Mouse (Mus musculus) frontal cortex, postnatal 14 days (tissue): ENCODE measurements at regions not wholly inside any gene's neighbourhood (a gene's known extent, or its start where the extent isn't known, plus 50 kb on each side); places are given as distances from the start of the nearest gene placed in this dataset.

Source experiments
- DNase-seq, 2 experiments: peaks; one replicate each; pipeline ENCODE4 v3.0.0; 2022; ENCODE audit warnings: low spot score in 2 of 2

GRCm38 (mm10) chr7:130036845-130037572 is 445.3 kb downstream of the Wdr11 start:
- DNase-seq = no peak

DNA sequence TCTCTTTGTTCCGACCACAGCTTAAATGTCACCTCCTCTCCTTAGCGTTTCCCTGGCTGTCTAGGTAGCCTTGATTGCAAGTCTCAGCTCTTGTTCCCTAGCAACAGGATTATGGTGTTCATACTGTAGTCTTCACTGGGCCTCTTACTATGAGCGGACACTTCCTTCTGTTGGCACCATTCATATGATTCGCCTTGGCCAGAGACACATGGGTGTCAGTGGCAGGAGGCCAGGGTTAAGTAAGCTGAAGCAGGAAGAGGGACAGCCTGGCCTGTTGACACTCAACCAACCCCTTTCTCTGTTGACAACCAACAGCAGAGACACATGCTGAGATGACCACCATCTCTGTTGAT is 445.9 kb downstream of the Wdr11 start:
- DNase-seq = no peak

GRCm38 (mm10) chr7:130040596-130040995 is 448.9 kb downstream of the Wdr11 start:
- DNase-seq = no peak

DNA sequence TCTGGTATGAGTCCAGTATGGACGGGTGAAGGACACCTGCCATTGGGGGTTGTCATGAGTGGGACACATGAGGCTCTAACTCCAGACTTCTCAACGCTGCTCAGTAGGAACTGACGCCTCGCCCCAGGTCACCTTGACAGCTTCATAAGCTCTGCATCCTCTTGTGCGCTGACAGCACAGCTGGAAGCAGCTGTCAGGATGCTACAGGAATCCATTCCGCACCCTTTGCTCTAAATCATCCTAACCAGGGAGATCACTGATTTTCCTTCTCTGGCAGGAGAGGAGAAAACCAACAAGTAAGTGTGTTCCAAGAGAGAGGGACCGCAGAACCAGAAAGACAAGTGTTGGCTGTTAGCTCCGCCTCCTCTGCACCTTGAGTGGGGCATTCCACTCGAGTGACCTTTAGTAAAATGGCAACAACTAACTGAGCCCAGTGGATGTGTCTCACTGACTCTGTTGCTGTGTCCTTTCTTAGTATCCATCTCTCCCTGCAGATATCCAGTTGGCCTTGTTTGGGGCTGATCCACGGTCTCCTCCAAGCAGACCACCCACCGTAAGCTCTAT is 449.8 kb downstream of the Wdr11 start:
- DNase-seq = no peak

DNA sequence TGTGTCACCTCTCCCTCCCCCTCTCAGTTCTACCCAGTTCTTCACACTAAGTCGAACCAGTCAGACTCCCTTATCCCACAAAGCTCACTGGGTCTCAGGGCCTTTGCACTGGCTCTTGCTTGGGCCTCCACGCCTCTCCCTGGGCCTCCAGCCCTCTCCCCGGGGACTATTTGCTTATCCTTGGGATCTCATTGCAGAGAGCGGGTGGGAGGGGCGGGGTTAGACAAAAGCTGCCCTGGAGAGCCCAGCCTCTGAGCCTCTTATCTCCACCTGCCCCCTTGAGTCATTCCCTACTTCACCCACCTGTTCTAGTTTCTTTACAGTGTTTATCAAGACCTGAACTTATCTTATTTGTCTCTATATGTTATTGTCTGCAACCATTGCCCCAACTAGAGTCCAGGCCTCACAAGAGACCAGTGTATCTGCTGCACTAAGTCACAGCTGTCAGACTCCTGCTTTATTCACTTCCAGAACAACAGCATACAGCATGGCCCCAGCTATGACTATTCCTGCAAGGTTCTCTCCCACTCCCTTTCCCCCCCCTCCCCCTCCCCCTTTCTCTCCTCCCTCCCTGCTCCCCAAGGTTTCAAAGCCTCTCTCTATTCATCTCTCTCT is 450.7 kb downstream of the Wdr11 start:
- DNase-seq = no peak

GRCm38 (mm10) chr7:130043397-130044234 is 452.0 kb downstream of the Wdr11 start:
- no peak for DNase-seq

- DNase-seq = no peak
Measured at GRCm38 (mm10) chr7:130044235-130044553, 452.5 kb downstream of the Wdr11 start.

DNA sequence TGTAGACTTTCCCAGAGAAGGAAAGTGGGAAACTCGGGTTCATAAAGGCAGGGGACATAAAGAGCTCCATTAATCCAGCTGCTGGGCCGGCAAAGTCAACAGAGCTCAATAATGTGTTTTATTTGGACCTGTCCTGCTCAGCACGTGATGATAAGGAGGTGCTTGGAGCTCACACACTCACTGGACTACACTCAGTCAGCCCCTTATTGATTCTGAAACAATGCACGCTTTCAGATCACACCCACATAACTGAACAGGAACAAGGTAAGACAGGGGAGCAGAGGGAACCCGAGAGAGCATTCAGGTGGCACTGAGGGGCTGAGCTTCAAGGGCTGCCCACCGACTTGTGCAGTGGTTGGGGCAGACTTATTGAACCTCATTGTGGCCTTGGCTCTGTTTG is 452.9 kb downstream of the Wdr11 start:
- DNase-seq = no peak

GRCm38 (mm10) chr7:130046086-130046485 is 454.4 kb downstream of the Wdr11 start:
- DNase-seq = no peak

DNA sequence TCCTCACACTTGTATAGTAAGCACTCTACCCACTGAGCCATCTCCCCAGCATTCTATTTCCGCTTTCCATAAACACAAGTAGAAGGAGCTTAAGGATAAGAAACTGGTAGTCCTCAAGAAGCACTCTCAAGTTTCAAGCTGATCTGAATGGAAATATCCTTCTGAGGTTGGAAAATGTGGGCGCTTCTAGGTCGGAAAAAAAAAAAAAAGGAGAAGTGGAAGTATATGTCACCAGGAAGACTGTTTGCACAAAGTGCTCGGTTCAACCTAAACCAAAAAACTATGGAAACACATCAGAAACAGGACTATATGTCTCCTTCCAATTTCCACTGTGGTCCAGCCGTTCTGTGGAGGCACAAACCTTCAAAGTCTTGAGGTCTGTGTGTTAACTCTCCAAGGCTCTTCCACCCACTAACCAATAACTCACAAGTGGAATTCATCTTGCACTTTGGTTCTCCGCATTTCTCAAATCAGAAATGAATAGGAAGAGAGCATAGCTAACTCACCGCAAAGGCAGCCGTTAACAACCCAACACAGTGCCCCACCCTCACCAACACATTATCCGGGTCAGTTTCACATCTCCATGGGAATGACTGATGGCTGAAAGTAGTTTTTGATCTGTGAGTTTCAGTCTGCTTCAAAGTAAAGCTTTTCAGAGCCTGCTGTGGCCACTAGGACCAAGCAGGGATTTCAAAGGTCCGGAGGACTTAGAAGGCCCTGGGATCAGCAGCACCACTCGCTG is 455.8 kb downstream of the Wdr11 start:
- DNase-seq = no peak

GRCm38 (mm10) chr7:130048106-130048772 is 456.6 kb downstream of the Wdr11 start:
- no peak for DNase-seq

DNA sequence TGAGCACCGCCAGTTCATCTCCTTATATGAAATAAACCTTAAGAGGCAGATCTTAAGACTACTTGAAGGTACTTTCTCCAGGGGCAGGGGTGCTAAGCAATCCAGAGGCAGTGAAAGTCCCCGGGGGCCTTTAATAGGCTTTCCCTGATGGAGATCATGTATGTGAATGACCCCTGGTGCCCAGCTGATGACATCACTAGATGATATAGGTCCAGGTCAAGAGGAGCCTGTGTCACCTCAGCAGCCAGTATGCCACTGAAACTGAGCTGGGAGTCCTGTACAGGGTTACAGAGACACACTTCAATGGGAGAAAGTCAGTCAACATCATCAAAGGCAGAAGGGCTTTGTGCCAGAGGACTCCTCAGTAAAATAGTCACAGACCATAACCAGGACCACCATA is 457.8 kb downstream of the Wdr11 start:
- DNase-seq = no peak

DNA sequence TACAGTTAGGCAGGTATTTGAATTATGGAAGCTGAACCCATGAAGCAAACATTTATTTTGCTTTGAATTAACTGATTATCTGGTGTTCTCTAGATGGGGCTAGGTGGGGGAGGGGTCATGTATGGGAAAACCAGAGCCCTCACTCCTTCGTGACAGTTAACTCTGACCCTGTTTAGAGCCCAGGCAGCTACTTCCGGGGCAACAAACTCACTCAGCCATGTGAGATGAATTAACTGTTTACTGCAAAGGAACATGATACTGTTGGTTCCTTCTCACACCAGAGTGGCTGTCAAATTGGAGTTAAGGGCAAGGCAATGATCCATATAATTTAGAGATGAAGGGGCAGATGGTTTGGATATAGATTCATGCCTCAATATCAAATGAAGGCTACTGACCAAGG is 458.5 kb downstream of the Wdr11 start:
- no peak for DNase-seq

DNA sequence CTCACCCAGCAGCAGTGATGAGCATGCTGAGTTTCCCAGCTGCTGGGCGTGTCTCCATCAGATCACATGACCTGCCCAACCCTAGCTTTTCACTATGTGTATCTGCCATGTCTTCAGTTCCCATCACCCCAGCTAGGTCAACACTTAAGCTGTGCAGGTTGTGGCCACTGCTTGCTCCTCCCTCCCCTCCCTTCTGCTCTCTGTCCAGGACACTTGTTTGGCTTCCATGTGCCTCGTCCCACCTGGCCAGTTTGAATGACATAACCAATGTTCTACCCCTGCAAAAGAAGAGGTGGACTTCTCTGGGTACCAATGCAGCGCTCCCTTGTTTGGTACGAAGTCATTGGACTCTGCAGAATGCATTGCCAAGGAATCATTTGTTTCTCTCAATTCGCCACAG is 460.7 kb downstream of the Wdr11 start:
- no peak for DNase-seq

GRCm38 (mm10) chr7:130057708-130058107 is 462.5 kb downstream of the Ate1 start:
- DNase-seq = no peak

GRCm38 (mm10) chr7:130058267-130058666 is 461.9 kb downstream of the Ate1 start:
- no peak for DNase-seq

- no peak for DNase-seq
Measured at GRCm38 (mm10) chr7:130059684-130060607, 460.2 kb downstream of the Ate1 start.

GRCm38 (mm10) chr7:130064500-130064899 is 455.7 kb downstream of the Ate1 start:
- no peak for DNase-seq

GRCm38 (mm10) chr7:130068316-130068715 is 451.9 kb downstream of the Ate1 start:
- no peak for DNase-seq

DNA sequence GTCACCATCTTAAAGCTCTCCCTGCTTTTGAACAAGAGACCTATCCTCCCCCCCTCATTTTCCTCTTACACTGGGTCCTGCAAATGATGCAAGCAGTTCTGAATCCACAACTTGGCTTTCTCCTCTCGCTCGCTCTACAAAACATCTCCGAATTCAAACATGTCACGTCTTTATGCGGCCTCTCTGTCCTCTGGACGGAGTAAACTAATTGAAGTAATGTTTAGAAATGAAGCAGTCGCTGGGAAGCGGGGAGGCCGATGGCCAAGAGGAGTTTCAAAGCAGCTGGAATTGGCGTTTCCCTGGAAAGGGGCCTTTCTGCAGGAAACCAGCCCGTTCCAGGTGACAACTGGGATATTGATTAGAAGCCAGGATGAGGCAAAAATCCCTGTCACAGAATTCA is 446.8 kb downstream of the Ate1 start:
- DNase-seq = no peak
